Mouse (Mus musculus): Measurements from ENCODE around the gene Trpt1. TPM values are rescaled to one million over a fixed set of nuclear protein-coding genes. Genes with fewer than 3 reads are reported as not detected.
"Not testable (repeated sequence)": the region's sequence is repeated elsewhere in the genome, so short reads cannot be mapped to it uniquely, and the experiment has no call there.

The Trpt1 gene
- polyA plus RNA-seq, 1 experiment, result 29.6 TPM

DNA sequence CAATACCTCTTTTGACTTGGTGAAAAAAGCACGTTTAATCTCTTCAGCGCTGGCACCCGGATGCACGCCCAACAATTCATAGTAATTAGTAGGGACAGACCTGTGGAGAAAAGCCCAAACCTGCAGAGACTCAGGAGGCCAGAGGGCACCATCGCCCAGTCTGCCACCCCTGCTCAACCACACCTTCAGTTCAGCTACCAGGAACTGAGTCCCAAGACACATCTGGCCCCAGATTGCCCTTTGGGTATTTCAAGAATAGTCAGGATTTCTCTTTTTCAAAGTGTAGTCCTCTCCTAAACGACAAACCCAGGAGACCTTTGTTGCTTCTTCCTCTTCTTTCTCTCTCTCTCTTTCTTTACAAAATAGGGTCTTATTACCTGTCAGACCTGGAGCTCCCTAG is 5.2 kb upstream of the Trpt1 start:
- DNase-seq, result peak; percentile 11 to 16
- Histone ChIP-seq H3K4me1 (ENCODE audit: control insufficient read depth, insufficient read depth, low read length) (peaks cover 12% of the 10 kb centered on the region), H3K4me3 (replicated peaks; ENCODE audit: insufficient read depth, low read depth, low read length) (no peak overlapping the region), H3K27ac (ENCODE audit: insufficient read depth, low read length) (no peak overlapping the region), H3K27me3 (ENCODE audit: control insufficient read depth, insufficient read depth, low read length) (no peaks in the 10 kb centered on the region)
- WGBS, result 90% methylated on average over 6 of the region's 6 CpGs
- no peak for TF ChIP-seq POLR2A (IDR thresholded peaks at IDR 0.05; ENCODE audit: borderline replicate concordance, insufficient read depth, low read length)
- no peak for TF ChIP-seq CTCF (IDR thresholded peaks at IDR 0.05; ENCODE audit: borderline replicate concordance, insufficient read depth, low read depth, low read length)

DNA sequence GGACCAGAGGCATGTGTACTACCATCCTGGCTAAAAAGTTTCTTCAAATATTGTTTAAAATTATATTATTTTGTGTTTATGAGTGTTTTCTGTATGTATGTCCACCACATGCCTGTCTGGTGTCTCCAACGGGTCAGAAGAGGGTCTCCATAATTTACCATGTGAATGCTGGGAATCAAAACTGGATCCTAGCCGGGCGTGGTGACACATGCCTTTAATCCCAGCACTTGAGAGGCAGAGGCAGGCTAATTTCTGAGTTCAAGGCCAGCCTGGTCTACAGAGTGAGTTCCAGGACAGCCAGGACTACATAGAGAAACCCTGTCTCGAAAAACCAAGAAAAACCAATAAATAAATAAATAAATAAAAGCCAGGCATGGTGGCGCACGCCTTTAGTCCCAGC is 4.8 kb upstream of the Trpt1 start:
- not testable (repeated sequence) for DNase-seq; H3K27me3 ChIP-seq (ENCODE audit: control insufficient read depth, insufficient read depth, low read length); H3K27ac ChIP-seq (ENCODE audit: insufficient read depth, low read length); H3K4me3 ChIP-seq (replicated peaks; ENCODE audit: insufficient read depth, low read depth, low read length)
- WGBS, result 93% methylated on average over 6 of the region's 6 CpGs
- H3K4me1 ChIP-seq (ENCODE audit: control insufficient read depth, insufficient read depth, low read length), result peaks cover 10% of the 10 kb centered on the region

DNA sequence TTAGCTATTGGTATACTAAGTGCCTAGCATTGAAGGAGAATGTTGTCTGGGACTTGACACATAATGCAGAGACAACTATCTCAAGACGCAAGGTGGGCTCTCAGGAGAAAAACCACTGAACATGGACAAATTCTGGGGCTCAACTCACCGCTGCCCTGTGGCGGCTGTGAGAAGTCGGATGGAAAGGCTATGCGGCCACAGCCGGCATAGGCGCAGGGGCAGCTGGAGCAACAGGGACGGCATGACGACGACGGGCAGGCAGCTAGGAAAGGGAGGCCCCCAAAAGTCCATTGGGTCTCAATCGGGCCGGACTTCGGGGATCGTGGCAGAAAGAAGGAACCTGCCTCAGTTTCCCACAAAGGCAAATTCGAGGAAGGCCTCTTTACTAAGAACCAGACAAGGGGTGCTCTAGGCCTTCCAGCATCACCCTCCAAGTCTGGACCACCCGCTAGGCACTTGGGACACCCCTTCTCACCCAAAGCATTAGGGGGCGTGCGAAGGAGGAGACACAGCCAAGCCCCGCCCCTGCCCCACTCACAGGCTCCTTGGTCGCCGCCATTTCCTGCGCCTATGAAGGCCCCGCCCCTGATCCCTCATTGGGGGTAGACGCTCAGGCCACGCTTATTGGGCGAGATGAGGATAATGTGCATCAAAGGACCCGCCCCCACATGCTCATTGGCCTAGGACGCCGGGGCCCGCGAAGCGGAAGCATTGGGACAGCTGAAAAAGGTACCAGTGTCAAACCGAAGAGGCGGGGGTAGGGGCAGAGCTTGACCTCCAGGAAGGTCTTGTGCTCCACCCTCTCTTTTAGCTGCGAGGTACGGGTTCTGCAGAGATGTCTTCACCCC is 3.7 kb upstream of the Trpt1 start, which contains the start of gene Dnajc4:
Dnajc4 (minus strand) TSS at position 562 of the 848 bp plus-strand sequence.
- Histone ChIP-seq H3K27ac (ENCODE audit: insufficient read depth, low read length) (peak within 1 kb of the TSS; percentile 17; the same call in 1 of the 2 replicates), H3K4me1 (ENCODE audit: control insufficient read depth, insufficient read depth, low read length) (peaks cover 12% of the 10 kb centered on the region), H3K27me3 (ENCODE audit: control insufficient read depth, insufficient read depth, low read length) (no peaks in the 10 kb centered on the region), H3K4me3 (replicated peaks; ENCODE audit: insufficient read depth, low read depth, low read length) (peak within 1 kb of the TSS; percentile 94)
- TF ChIP-seq POLR2A (IDR thresholded peaks at IDR 0.05; ENCODE audit: borderline replicate concordance, insufficient read depth, low read length) (peak; percentile 28; the same call in 1 of the 2 replicates), CTCF (IDR thresholded peaks at IDR 0.05; ENCODE audit: borderline replicate concordance, insufficient read depth, low read depth, low read length) (no peak)
- under 1% methylated on average over 37 of the region's 37 CpGs for WGBS
- peak; percentile 94 to 96 for DNase-seq

DNA sequence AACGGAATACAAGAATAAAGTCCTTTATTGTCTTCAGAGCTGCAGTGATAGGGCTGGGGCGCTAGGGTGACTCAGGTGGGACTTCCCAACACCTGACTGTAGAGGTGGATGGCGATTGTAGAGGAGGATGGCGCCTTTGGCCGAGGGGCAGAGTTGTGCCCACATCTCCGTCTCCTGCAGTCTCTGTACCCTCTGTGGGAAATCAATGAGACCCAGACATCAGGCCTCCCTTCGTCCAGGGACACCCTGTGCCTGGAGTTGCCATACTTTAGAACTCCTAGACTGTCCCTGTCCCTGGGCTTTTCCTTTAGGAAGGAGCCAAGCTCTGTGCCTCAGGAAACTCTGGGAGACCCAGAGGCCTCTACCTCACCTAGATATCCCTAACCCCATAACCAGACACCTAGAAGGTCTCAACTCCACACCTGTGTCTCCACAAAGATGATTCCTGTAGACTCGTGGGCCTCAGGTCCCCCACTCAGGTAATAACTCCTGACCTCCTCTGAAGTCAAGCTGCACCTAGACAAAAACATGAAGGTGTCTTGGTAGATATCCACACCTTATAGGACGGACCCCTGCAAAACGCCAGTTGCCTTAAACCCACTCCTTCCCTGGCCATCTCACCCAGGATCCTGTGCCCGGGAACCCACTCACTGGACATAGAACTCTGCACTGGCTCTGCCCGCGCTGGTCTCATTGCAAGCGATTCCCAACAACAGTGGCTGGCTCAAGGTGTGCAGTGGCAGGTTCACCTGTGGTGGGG is 2.7 kb upstream of the Trpt1 start:
- no peaks in the 10 kb centered on the region for H3K27me3 ChIP-seq (ENCODE audit: control insufficient read depth, insufficient read depth, low read length)
- H3K27ac ChIP-seq (ENCODE audit: insufficient read depth, low read length), result peak overlapping the region; percentile 14; the same call in 1 of the 2 replicates
- TF ChIP-seq CTCF (IDR thresholded peaks at IDR 0.05; ENCODE audit: borderline replicate concordance, insufficient read depth, low read depth, low read length) (no peak), POLR2A (IDR thresholded peaks at IDR 0.05; ENCODE audit: borderline replicate concordance, insufficient read depth, low read length) (no peak)
- WGBS, result 57% methylated on average over 14 of the region's 14 CpGs
- H3K4me1 ChIP-seq (ENCODE audit: control insufficient read depth, insufficient read depth, low read length), result peaks cover 12% of the 10 kb centered on the region
- peak overlapping the region; percentile 94 for H3K4me3 ChIP-seq (replicated peaks; ENCODE audit: insufficient read depth, low read depth, low read length)
- no peak for DNase-seq

DNA sequence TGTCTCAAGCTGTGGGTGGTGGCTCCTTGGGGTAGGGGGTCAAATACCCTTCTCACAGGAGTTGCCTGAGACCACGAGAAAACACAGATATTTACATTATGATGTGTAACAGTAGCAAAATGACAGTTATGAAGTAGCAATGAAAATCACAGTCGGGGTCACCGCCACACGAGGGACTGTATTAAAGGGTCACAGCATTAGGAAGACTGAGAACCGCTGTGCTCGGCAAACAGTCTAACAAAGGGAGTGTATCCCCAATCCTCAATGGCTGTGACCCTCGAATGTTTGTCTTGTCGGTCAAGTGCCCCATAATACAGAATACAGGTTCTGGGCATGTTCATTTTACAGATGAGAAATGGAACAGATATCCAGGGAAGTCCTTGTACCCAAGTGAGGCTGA is 1.9 kb upstream of the Trpt1 start:
- TF ChIP-seq POLR2A (IDR thresholded peaks at IDR 0.05; ENCODE audit: borderline replicate concordance, insufficient read depth, low read length) (no peak), CTCF (IDR thresholded peaks at IDR 0.05; ENCODE audit: borderline replicate concordance, insufficient read depth, low read depth, low read length) (no peak)
- H3K4me3 ChIP-seq (replicated peaks; ENCODE audit: insufficient read depth, low read depth, low read length), result no peak overlapping the region
- H3K4me1 ChIP-seq (ENCODE audit: control insufficient read depth, insufficient read depth, low read length), result peaks cover 12% of the 10 kb centered on the region
- H3K27ac ChIP-seq (ENCODE audit: insufficient read depth, low read length), result no peak overlapping the region
- WGBS, result 84% methylated on average over 8 of the region's 8 CpGs
- no peak for DNase-seq
- no peaks in the 10 kb centered on the region for H3K27me3 ChIP-seq (ENCODE audit: control insufficient read depth, insufficient read depth, low read length)

DNA sequence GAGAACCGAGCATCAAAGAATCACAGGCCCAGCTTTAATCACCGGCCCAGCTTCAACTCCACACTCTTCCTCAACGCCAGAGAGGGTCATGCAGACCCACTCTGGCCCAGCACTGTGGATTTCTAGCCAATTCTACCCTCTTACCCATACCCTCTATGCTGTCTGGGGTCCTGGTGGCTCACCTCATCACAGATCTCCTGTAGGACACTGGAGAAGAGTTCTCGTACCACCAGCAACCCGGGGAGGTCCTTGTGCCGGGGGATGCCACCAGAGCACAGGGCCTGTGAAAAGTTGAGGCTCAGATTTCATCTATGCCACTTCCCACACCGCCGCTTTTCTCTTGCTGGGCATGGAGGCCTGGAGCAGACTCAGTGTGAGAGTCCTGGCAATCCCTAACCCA is 1.4 kb upstream of the Trpt1 start:
- 79% methylated on average over 8 of the region's 8 CpGs for WGBS
- no peak for DNase-seq
- TF ChIP-seq POLR2A (IDR thresholded peaks at IDR 0.05; ENCODE audit: borderline replicate concordance, insufficient read depth, low read length) (no peak), CTCF (IDR thresholded peaks at IDR 0.05; ENCODE audit: borderline replicate concordance, insufficient read depth, low read depth, low read length) (no peak)
- peaks cover 12% of the 10 kb centered on the region for H3K4me1 ChIP-seq (ENCODE audit: control insufficient read depth, insufficient read depth, low read length)
- no peaks in the 10 kb centered on the region for H3K27me3 ChIP-seq (ENCODE audit: control insufficient read depth, insufficient read depth, low read length)
- no peak overlapping the region for H3K27ac ChIP-seq (ENCODE audit: insufficient read depth, low read length)
- peak overlapping the region; percentile 72 for H3K4me3 ChIP-seq (replicated peaks; ENCODE audit: insufficient read depth, low read depth, low read length)

DNA sequence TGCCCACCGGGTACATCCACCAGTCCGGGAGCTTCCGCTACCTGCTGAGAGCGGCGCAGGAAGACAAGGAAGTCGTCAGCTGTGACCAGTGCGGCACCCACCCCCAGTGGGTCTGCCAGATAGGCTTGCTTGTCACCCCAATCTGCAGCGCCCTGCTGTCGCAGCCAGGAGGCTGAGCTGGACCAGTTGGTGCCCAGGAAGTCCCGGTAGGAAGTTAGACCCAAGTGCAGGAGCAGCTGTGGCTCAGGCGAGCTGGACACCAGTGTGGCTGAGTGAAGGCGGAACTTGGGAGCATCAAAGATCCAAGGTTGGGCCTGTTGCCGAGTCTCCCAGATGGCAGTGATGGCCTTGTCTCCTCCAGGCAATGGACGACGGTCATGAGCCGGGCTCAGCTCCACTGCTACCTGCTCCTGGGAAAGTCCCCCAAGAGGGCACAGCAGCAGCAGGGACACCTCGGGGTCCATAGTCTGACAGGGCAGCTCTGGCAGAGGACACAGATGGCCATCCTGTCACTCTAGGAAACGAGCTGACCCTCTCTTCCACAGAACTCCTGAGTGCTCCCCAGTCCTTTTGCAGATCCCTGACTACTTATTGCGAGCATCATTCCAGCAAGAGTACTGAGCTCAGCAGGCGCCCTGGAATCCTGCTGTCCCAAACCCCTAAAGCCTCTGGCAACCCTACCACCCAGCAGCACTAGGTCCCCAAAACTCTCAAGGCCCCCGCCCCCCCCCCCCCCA is 508 bp upstream of the Trpt1 start:
- peak; percentile 68 for DNase-seq
- Histone ChIP-seq H3K27me3 (ENCODE audit: control insufficient read depth, insufficient read depth, low read length) (no peaks in the 10 kb centered on the region), H3K27ac (ENCODE audit: insufficient read depth, low read length) (peak overlapping the region; percentile 41), H3K4me1 (ENCODE audit: control insufficient read depth, insufficient read depth, low read length) (peaks cover 12% of the 10 kb centered on the region), H3K4me3 (replicated peaks; ENCODE audit: insufficient read depth, low read depth, low read length) (peak overlapping the region; percentile 72)
- 13% methylated on average over 21 of the region's 21 CpGs for WGBS
- TF ChIP-seq POLR2A (IDR thresholded peaks at IDR 0.05; ENCODE audit: borderline replicate concordance, insufficient read depth, low read length), result no peak

Data from cerebellum, adult 2 months (tissue).